Mouse (Mus musculus) G1E (cell line): ENCODE data around the gene Tada2a.

Experiments
- CTCF ChIP-seq: IDR thresholded peaks from 2 replicates; pipeline ENCODE4 v1.5.1; 2012; ENCODE audit warnings: low read depth, low read length, inconsistent platforms, mixed read lengths
- GATA1 ChIP-seq: IDR thresholded peaks from 2 replicates; pipeline ENCODE4 v1.6.1; 2012; ENCODE audit warnings: borderline replicate concordance, low read length, inconsistent platforms, mixed read lengths
- POLR2AphosphoS5 ChIP-seq: IDR thresholded peaks from 2 replicates; pipeline ENCODE4 v1.6.1; 2012; ENCODE audit warnings: low read depth, low read length, inconsistent platforms; ENCODE audit not compliant: insufficient replicate concordance
- TAL1 ChIP-seq: conservative IDR thresholded peaks from 2 replicates; pipeline ENCODE4 v1.6.1; 2012; ENCODE audit warnings: low read depth, low read length, inconsistent platforms, mixed read lengths

DNA sequence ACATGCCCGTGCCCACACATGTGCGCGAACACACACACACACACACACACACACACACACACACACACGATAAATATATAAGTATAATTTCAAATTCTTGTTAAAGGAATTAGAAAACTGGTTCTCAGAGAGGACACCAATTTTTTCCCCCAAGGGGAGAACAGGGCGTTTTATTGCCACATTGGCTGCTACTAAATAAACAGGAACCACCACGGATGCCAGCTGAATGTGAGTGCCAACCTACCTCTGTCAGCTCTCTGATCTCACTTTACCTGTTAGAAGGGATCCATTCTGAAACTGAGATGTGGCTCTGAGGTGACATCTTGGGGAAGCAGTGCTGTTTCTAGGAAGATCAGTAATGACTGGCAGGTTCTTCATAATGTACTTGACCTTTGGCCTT is 34.7 kb upstream of the Tada2a start:
- TF ChIP-seq POLR2AphosphoS5 (no peak), CTCF (no peak), GATA1 (no peak), TAL1 (no peak)
